Mouse (Mus musculus): ENCODE measurements at regions not wholly inside any gene's neighbourhood (a gene's known extent, or its start where the extent isn't known, plus 50 kb on each side); places are given as distances from the start of the nearest gene placed in this dataset.

DNA sequence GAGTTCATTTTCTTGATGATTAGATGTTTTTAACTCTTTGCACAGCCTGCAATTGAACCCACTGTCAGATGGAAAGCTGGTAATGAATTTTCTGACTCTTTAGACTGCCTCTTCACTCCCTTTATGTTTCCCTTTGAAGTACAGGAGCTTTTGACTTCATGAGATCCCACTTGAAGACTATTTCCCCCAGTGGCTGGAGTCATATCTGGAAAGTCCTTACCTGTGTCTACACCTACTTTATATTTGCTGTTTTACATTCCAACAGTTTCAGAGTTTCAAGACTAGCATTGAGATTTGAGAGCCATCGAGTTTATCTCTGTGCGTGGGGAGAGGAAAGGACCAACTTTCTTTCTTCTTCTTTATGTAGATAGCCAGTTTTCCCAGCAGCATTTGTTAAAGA is 71.3 kb upstream of the Snx19 start:
- H3K4me1 ChIP-seq (ENCODE audit: control insufficient read depth, insufficient read depth, low read length), result no peaks in the 10 kb centered on the region
- TF ChIP-seq POLR2A (IDR thresholded peaks at IDR 0.05; ENCODE audit: insufficient read depth, low read depth, low read length) (no peak), CTCF (IDR thresholded peaks at IDR 0.05; ENCODE audit: insufficient read depth, low read depth, low read length) (no peak)
- WGBS, result 98% methylated on average over 2 of the region's 2 CpGs

DNA sequence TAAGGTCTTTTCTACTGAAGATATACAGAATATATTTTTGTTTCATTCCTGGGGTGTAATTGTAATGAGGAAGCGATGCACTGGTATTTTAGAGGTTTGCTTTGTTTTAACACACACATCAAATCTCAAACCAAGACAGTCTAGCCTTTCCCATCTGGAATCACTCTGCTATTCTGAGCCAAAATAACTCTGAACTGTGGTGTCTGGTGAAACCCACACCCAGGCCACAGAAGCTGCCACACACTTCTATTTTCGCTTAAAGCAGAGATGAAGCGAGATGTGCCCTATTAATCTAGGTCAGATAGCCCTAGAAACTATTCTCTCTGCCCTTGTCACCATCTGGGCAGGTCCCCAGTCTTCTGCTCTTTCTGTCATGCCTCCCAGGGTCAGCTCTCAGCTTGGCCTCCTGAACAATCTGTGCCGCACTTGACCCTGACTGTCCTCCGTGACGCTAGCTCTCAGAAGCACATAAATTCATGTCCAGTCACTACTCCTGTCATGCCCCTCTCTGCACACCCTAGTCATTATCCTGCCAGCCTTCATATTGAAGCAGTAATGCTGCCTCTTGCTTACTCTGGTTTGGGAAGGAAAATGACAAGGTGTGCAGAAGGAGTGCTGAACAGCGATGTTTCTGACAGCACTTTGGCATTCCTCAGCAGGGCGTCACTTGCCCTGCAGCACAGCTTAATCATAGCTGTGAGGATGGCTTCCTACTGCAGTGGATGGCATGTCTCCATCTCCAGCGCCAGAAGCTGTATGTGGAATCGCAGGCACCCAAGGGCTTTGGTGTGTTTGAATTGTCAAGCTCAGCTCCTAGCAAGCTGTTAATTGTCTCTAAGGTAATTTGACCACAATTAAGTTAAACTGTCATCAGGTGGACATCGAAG is 57.1 kb upstream of the Snx19 start:
- no peak for TF ChIP-seq CTCF (IDR thresholded peaks at IDR 0.05; ENCODE audit: insufficient read depth, low read depth, low read length)
- TF ChIP-seq POLR2A (IDR thresholded peaks at IDR 0.05; ENCODE audit: insufficient read depth, low read depth, low read length), result no peak
- Histone ChIP-seq H3K4me3 (ENCODE audit: insufficient read depth, low read depth, low read length) (no peak overlapping the region), H3K4me1 (ENCODE audit: control insufficient read depth, insufficient read depth, low read length) (peaks cover 5% of the 10 kb centered on the region; the same call in 1 of the 2 replicates), H3K27ac (ENCODE audit: insufficient read depth, low read depth, low read length) (no peak overlapping the region)
- WGBS, result 67% methylated on average over 11 of the region's 11 CpGs

More for the DNA sequence above, 71.3 kb upstream of the Snx19 start:
- no peak overlapping the region for H3K27ac ChIP-seq (ENCODE audit: insufficient read depth, low read depth, low read length)
- H3K4me3 ChIP-seq (ENCODE audit: insufficient read depth, low read depth, low read length), result no peak overlapping the region

DNA sequence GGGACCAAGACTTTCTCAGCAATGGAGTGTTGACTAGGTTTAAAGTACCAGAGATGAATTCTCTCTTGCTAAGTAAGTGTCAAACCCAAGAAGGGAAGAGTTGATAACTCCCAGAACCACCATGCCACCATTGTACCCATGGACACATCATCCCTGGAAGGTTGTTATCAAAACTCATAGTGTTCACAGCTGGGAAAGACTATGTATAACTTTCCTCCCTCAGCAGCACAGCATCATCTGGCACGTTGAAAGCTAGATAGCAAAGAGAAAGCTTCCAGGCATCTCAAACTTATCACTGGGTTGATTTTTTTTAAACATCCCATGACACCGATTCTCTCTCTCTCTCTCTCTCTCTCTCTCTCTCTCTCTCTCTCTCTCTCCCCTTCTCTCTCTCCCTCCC is 56.1 kb upstream of the Snx19 start:
- Histone ChIP-seq H3K27ac (ENCODE audit: insufficient read depth, low read depth, low read length) (no peak overlapping the region), H3K4me3 (ENCODE audit: insufficient read depth, low read depth, low read length) (no peak overlapping the region), H3K4me1 (ENCODE audit: control insufficient read depth, insufficient read depth, low read length) (peaks cover 5% of the 10 kb centered on the region; the same call in 1 of the 2 replicates)
- 93% methylated on average over 2 of the region's 2 CpGs for whole genome bisulfite sequencing
- TF ChIP-seq POLR2A (IDR thresholded peaks at IDR 0.05; ENCODE audit: insufficient read depth, low read depth, low read length), result no peak

DNA sequence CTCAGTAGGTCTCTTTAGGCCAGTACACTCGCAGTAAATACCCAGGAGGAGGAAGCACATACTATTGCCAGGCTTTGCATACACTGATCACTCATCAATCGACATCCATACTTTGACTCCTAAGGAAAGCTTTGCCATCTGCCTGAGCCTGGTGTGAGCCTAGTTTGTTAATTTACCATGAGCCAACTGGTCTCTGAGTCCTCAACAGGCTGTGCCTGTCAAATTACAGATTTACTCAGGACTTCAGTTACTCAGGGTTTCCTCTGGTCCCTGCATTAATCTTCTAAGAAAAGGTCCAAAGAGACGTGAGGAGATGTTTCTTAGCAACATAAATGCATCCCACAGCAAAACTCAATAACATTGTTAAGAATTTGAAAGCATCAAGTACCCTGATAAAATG is 50.0 kb upstream of the Snx19 start:
- no peak overlapping the region for H3K27ac ChIP-seq (ENCODE audit: insufficient read depth, low read depth, low read length)

More for the DNA sequence above, 50.0 kb upstream of the Snx19 start:
- TF ChIP-seq POLR2A (IDR thresholded peaks at IDR 0.05; ENCODE audit: insufficient read depth, low read depth, low read length) (no peak), CTCF (IDR thresholded peaks at IDR 0.05; ENCODE audit: insufficient read depth, low read depth, low read length) (no peak)
- Histone ChIP-seq H3K4me3 (ENCODE audit: insufficient read depth, low read depth, low read length) (no peak overlapping the region), H3K4me1 (ENCODE audit: control insufficient read depth, insufficient read depth, low read length) (no peaks in the 10 kb centered on the region)
- WGBS, result 59% methylated on average over 3 of the region's 3 CpGs
